Mouse (Mus musculus) Patski (cell line): ENCODE measurements at regions not wholly inside any gene's neighbourhood (a gene's known extent, or its start where the extent isn't known, plus 50 kb on each side); places are given as distances from the start of the nearest gene placed in this dataset.
A peak's percentile ranks its signal among the peaks of the same experiment; 100 is the strongest.

ENCODE experiments used
- ATAC-seq: fragments of 100-300 bp; one replicate; pipeline ENCODE4 v1.8.0; 2021
- CTCF ChIA-PET: fragments of 350-600 bp; sonication (Branson Sonifier 250); formaldehyde crosslinking; loops from one replicate; lab custom pipeline; 2022; ENCODE audit warnings: inconsistent platforms; lab: Charles Lee
- POLR2A ChIA-PET: fragments of 350-600 bp; sonication (Branson Sonifier 250); formaldehyde crosslinking; loops from one replicate; lab custom pipeline; 2022; ENCODE audit warnings: antibody characterized with exemption, inconsistent platforms; lab: Charles Lee
- DNase-seq: peaks from one replicate; pipeline ENCODE4 v3.0.0-alpha.2; 2011; ENCODE audit warnings: low read depth, low spot score
- H3K27me3 ChIP-seq: fragments of 371-371 bp; one replicate; pipeline ENCODE4 v1.5.1; 2021
- CTCF ChIP-seq: fragments of 100-300 bp; IDR thresholded peaks from one replicate; pipeline ENCODE4 v1.5.1; 2021
- in situ Hi-C: fragments of 300-500 bp; cut with MboI; formaldehyde crosslinking; loops from 3 replicates; pipeline ENCODE4 v1.11.1; 2018; ENCODE audit warnings: low pct_unique_long_range_greater_than_20kb, mixed read lengths

DNA sequence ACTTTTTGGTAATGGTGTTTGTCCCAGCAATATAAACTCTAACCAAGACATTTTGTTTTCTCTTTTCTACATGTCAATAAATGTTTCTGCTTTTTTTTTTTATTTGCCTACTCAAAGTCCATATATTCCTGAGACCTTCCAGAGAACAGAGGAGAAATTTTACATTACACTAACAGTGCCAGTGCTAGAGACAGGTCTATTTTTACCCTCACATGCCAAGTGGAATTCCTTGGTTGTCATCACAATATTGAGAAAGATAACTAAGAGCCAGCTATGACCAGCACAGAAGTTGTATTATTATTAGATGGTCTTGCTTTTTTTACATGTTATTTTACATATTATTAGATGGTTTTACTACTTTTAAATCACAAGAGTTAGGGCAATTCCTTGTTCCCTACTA, 282.8 kb downstream of the Rfpl4b start:
- TF ChIP-seq CTCF, result no peak
- ChIA-PET POLR2A (no interaction called here), CTCF (no interaction called here)
- DNase-seq (no peak), ATAC-seq (no peak)
- in situ Hi-C loops, result no loop called here
- no peaks in the 10 kb centered on the region for H3K27me3 ChIP-seq

DNA sequence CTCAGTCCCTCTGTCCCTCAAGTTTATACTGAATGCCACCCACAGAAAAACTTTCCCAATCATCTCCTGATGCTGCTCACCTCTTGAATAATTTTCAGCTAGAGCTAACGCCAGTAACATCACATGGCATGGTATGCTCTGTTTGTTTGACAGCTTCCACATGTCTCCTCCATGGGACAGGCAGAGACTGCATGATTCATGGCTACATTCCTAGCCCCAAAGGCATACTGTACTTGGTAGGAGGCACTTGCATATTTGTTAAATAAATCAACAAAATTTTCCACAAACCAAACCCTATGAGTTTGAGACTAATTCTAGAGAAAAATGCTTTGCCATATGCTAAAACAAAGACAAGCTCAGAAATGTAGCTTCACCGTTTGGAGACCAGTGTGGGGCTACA, 304.9 kb downstream of the Rfpl4b start:
- POLR2A ChIA-PET, result interaction anchor here (0.6 kb wide), 1 partner anchor 1586 kb away, joined by 3 read pairs; no protein-coding TSS in a partner anchor
- CTCF ChIA-PET, result interaction anchor here (1.8 kb wide), 1 partner anchor 10 kb away, joined by 4 read pairs; no protein-coding TSS in a partner anchor
- H3K27me3 ChIP-seq, result no peaks in the 10 kb centered on the region
- peak; percentile 27 for DNase-seq
- in situ Hi-C loops, result no loop called here
- peak; percentile 65 for ATAC-seq
- no peak for TF ChIP-seq CTCF
